Mouse (Mus musculus): ENCODE data around the gene Kcnd2. TPM values are rescaled to one million over a fixed set of nuclear protein-coding genes. Genes with fewer than 3 reads are reported as not detected.

Kcnd2 gene
- total RNA-seq, 1 experiment from 2014 or later = not detected

DNA sequence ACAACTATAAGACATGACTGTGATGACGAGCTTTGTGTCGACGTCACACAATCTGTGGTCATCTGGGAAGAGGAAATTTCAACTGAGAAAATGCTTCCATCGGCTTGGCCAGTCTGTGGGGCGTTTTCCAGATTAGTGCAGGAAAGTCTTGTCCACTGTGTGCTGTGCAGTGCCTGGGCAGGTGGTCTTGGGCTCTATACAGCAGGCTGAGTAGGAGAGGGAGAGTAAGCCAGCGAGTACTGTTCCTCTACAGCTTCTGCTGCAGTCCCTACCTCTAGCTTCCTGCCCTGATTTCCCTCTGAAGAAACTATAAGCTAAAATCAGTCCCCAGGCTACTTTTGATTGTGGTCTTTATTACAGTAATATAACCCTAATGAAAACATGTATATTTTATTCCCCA, 448.8 kb downstream of the Kcnd2 start:
- ATAC-seq (replicated peaks; ENCODE audit: low read depth, poor library complexity, severe bottlenecking) = no peak

GRCm38 (mm10) chr6:21664638-21665037, 449.3 kb downstream of the Kcnd2 start:
- ATAC-seq (replicated peaks; ENCODE audit: low read depth, poor library complexity, severe bottlenecking) = no peak

DNA sequence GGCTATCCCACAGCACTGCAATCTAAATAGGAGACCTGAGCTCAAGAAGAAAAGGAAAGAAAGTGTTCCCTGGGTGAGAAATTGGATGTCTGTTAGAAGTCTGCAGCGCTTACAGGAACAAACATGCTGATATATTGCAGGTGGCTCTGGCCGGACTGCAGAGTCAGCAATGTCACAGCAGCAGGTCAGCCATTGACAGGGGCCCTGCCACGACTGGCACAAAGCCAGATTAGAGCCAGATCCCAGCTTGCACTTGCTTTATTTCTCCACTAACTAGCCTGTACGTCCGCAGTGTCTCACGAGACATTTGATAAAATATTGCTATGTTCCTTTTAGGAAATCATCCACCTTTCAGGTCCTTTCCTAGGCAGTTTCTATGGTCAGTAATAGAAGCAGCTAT, 468.9 kb downstream of the Kcnd2 start:
- no peak for ATAC-seq (replicated peaks; ENCODE audit: low read depth, poor library complexity, severe bottlenecking)

- no peak for ATAC-seq (replicated peaks; ENCODE audit: low read depth, poor library complexity, severe bottlenecking)
Observed at GRCm38 (mm10) chr6:21686388-21686787, 471.1 kb downstream of the Kcnd2 start.

DNA sequence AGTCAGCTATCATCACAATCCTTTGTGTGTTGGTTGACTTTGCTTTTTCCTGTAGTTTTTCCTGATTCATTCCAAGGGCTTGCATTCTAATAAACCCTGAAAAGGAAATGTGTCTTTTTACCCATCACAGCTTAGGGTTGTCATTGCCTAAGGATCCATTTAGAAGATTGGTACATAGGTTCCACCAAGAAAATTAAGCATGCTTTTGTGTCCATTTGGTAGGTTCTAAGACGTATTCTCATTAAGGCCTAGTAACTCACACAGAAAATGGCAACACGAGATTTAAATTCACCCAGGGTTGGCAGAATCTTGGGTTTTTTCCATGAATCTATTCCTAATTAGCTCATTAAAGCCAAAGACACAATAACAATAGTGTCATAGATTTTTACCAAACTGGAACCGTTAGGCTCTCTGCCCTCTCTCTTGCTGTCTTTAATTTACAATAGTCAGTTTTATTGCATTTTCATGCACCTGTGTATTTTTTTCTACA, 477.6 kb downstream of the Kcnd2 start:
- ATAC-seq (replicated peaks; ENCODE audit: low read depth, poor library complexity, severe bottlenecking) = no peak

DNA sequence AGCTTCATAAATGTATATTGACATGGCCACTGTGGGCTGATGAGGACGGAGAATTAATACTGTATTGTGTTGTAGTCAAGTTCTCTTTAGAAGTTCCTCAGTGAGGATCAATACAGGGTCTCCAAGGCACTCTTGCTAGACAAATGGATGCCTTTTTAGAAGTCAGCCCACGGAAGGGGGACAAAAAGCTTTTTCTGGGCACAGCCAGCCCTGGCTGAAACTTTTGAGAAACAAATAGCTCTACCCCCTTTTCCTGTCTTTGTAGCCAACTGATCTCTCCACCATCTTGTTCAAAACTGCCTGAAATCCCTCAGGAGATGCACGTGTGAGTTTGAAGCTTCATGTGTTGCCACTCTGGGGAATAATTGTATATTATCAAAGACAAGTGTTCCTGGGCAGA, 482.3 kb downstream of the Kcnd2 start:
- no peak for ATAC-seq (replicated peaks; ENCODE audit: low read depth, poor library complexity, severe bottlenecking)

GRCm38 (mm10) chr6:21701131-21701530, 485.8 kb downstream of the Kcnd2 start:
- ATAC-seq (replicated peaks; ENCODE audit: low read depth, poor library complexity, severe bottlenecking) = no peak

- ATAC-seq (replicated peaks; ENCODE audit: low read depth, poor library complexity, severe bottlenecking) = 0 out of 2 replicates have a peak, but pooled peaks have one; percentile 56
Observed at GRCm38 (mm10) chr6:21709228-21709627, 493.9 kb downstream of the Kcnd2 start.

- ATAC-seq (replicated peaks; ENCODE audit: low read depth, poor library complexity, severe bottlenecking) = no peak
Observed at GRCm38 (mm10) chr6:21719121-21719520, 503.8 kb downstream of the Kcnd2 start.

GRCm38 (mm10) chr6:21722238-21722637, 506.9 kb downstream of the Kcnd2 start:
- ATAC-seq (replicated peaks; ENCODE audit: low read depth, poor library complexity, severe bottlenecking) = no peak

DNA sequence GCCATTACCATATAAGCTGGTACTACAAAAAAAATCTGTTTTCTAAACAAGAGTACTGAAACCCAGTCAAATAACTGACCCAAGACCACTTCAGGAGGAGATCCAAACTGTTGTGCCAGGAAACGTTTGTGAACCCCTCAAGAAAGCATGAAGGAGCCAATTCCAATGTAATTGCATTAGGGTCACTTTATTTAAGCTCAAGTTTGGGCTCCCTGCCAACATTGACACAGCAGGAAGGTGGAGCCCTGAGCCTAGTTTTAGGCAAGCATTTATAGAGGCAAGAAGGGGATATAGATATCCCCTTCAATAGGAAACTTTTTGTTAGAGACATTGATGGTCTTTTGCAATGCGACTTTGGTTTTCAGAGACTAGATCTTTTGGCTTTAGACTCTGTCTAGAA, 525.3 kb downstream of the Kcnd2 start:
- ATAC-seq (replicated peaks; ENCODE audit: low read depth, poor library complexity, severe bottlenecking) = no peak

GRCm38 (mm10) chr6:21744615-21745266, 529.4 kb downstream of the Kcnd2 start:
- ATAC-seq (replicated peaks; ENCODE audit: low read depth, poor library complexity, severe bottlenecking) = no peak

- no peak for ATAC-seq (replicated peaks; ENCODE audit: low read depth, poor library complexity, severe bottlenecking)
Observed at GRCm38 (mm10) chr6:21747536-21747935, 532.2 kb downstream of the Kcnd2 start.

GRCm38 (mm10) chr6:21767787-21768221, 552.5 kb downstream of the Kcnd2 start:
- no peak for ATAC-seq (replicated peaks; ENCODE audit: low read depth, poor library complexity, severe bottlenecking)

DNA sequence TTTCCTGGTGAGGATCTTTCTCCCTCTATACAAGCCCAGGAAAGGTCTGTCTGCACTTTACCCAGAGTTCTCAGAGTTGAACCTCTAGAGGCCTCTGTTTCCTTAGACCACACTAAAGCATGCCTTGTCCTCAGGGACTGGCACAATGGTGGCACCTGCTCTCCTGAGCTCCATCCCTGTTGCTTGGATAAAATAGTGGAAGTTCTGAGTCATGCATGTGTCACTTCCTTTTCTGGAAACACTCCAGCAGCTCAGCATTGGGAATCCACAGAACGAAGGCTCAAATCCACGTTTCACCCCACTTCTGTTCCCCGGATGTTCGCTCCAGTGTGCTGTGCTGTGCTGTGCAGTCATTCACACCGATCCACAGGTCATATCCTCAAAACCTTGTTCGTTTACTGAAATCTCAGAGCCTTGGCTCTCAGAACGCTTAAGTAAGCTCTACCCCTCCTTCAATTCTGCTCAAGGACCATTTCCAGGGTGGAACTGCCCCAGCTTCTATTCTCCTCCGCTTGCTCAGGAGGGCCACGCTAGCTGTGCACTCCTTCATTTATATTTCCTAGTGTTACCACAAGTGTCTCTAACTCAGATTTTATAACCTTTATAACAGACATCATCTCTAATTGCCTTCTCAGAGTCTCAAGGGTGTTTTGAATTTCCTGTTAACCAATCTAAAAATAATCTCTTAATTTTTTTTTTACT, 553.6 kb downstream of the Kcnd2 start:
- no peak for ATAC-seq (replicated peaks; ENCODE audit: low read depth, poor library complexity, severe bottlenecking)

DNA sequence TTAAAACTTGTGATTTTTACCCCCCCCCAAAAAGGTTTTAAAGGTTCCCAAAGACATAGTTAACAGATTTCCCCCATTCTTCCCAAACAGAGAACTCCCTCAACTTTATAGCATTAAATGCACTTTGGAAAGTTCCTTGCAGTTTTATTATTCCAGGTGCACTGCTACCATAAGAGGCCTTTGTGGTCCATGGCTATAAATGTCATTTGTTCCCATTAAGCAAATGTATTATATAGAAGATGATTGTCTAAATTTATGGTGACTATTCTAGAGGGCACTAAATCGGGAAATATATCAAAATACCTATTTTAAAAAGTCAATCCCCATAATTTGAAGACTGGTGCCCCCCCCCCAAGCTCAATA, 554.1 kb downstream of the Kcnd2 start:
- ATAC-seq (replicated peaks; ENCODE audit: low read depth, poor library complexity, severe bottlenecking) = no peak

DNA sequence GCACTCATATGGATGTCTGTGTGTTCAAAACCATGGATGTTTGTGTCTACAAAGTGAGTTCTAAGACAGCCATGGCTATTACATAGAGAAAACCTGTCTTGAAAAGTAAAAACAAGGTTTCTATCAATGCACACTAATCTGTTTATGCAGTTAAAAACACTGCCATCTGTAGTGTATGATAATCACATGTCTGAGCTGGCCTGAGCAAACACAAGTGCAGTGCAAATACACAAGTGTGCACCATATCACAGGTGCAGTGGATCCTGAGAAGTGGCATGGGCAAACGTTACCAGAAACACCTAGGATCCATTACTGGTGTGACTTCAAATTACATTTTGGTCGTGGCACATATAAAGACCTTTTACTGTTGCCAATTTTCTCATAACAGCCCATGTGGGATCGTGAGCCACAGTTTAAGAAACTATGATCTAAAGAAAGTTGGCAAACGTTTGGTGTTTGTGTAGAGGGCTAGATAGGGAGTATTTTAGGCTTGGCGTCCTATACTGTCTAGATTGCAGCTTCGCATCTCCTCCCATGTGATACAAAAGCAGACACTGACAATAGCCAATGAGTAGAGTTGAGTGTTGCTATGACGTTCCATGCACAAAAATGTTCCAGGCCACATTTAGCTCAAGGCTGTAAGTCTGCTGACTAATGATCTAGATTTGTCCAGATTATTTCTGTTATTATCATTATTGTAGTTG, 559.1 kb downstream of the Kcnd2 start:
- no peak for ATAC-seq (replicated peaks; ENCODE audit: low read depth, poor library complexity, severe bottlenecking)

Measured in common myeloid progenitor, adult 5-6 weeks (primary cell).